Mouse (Mus musculus) embryo, embryonic 11.5 days (tissue): Measurements from ENCODE around the gene Obp1a.

Experiments used
- DNase-seq: peaks from one replicate; pipeline ENCODE4 v3.0.0-alpha.2; 2012; ENCODE audit warnings: low read depth, low spot score

Gene Obp1a

DNA sequence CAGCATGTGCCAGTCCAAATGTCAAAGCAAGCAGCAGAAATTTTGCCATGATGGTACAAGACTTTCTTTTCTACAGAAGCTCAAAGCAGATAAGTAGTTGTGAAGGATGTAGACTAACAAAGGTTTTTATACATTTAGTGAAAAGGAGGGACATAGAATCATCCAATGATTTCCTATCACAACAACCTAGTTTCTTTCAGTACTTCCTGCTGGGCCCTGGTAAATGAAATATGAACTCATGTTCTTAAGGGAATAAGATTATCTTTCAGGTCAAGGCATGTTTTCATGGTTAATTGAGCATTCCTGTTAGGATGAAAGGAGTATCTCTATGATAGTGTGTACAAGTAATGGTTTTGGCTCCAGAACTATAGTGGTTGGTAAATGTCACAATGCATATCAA lies at the start of gene Obp1a:
Gene Obp1a (minus strand): TSS at position 101 of the 400 bp plus-strand sequence.
- no peak for DNase-seq

- no peak for DNase-seq
These were observed 34.0 kb upstream of the Obp1a start, which contains the start of gene Gm5938 for GRCm38 (mm10) chrX:78125167-78125566. Gene Gm5938 (plus strand): TSS chrX:78125467.
